Mouse (Mus musculus): Measurements from ENCODE around the gene Itsn1. TPM values are rescaled to one million over a fixed set of nuclear protein-coding genes. Genes with fewer than 3 reads are reported as not detected.
A peak's percentile ranks its signal among the peaks of the same experiment; 100 is the strongest.

Gene Itsn1
- polyA plus RNA-seq, 1 experiment, result 57.0 TPM

GRCm38 (mm10) chr16:91888368-91888767 lies 159.3 kb downstream of the Itsn1 start:
- H3K4me3 ChIP-seq (ENCODE audit: insufficient read depth, low read depth, low read length), result no peak overlapping the region
- 0 out of 2 replicates have a peak, but pooled peaks cover 3% of the 10 kb centered on the region for H3K4me1 ChIP-seq (ENCODE audit: control insufficient read depth, insufficient read depth, insufficient read length, low read length)
- no peak overlapping the region for H3K27ac ChIP-seq (replicated peaks; ENCODE audit: low read depth, low read length)

DNA sequence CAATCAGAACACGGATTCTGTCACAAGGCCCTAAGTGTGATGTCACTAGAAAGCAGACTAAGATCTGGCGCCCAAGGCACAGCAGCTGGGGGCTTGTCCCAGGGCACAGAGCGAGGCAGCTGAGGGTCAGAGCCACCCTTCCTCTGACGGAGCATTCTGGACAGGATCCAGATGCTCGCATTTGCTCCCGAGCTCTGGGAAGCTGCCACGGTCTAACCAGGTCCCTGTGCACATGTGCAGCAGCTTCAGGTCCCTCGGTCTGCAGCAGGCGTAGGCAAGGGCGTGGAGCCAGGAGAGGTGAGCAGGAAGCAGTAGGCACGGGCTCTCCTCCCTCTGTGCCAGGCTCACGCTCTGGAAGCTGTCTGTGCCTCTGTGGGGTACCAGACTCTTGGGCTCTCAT lies 160.8 kb downstream of the Itsn1 start:
- H3K4me3 ChIP-seq (ENCODE audit: insufficient read depth, low read depth, low read length), result no peak overlapping the region
- 0 out of 2 replicates have a peak, but pooled peaks cover 3% of the 10 kb centered on the region for H3K4me1 ChIP-seq (ENCODE audit: control insufficient read depth, insufficient read depth, insufficient read length, low read length)
- no peak overlapping the region for H3K27ac ChIP-seq (replicated peaks; ENCODE audit: low read depth, low read length)

DNA sequence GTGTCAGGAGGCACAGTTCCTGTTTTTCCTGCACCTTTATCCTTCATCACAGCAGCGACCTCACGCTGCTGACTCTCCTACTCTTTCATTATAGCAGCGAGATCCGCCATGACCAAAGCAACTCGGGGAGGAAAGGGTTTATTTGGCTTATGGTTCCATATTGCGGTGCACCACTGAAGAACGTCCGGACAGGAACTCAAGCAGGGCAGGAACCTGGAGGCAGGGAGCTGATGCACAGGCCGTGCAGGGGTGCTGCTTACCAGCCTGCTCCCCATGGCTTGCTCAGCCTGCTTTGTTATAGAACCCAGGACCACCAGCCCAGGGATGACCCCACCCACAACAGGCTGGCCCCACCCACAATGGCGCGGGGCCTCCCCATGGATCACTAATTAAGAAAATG lies 162.1 kb downstream of the Itsn1 start:
- Histone ChIP-seq H3K4me1 (ENCODE audit: control insufficient read depth, insufficient read depth, insufficient read length, low read length) (no peaks in the 10 kb centered on the region), H3K27ac (replicated peaks; ENCODE audit: low read depth, low read length) (no peak overlapping the region), H3K4me3 (ENCODE audit: insufficient read depth, low read depth, low read length) (no peak overlapping the region)

GRCm38 (mm10) chr16:91896426-91896830 lies 167.3 kb downstream of the Itsn1 start:
- Histone ChIP-seq H3K4me1 (ENCODE audit: control insufficient read depth, insufficient read depth, insufficient read length, low read length) (no peaks in the 10 kb centered on the region), H3K27ac (replicated peaks; ENCODE audit: low read depth, low read length) (no peak overlapping the region), H3K4me3 (ENCODE audit: insufficient read depth, low read depth, low read length) (no peak overlapping the region)

- Histone ChIP-seq H3K27ac (replicated peaks; ENCODE audit: low read depth, low read length) (no peak overlapping the region), H3K4me1 (ENCODE audit: control insufficient read depth, insufficient read depth, insufficient read length, low read length) (no peaks in the 10 kb centered on the region), H3K4me3 (ENCODE audit: insufficient read depth, low read depth, low read length) (no peak overlapping the region)
Observed at GRCm38 (mm10) chr16:91898850-91899848, 170.1 kb downstream of the Itsn1 start.

- Histone ChIP-seq H3K4me1 (ENCODE audit: control insufficient read depth, insufficient read depth, insufficient read length, low read length) (no peaks in the 10 kb centered on the region), H3K4me3 (ENCODE audit: insufficient read depth, low read depth, low read length) (no peak overlapping the region), H3K27ac (replicated peaks; ENCODE audit: low read depth, low read length) (no peak overlapping the region)
Observed at GRCm38 (mm10) chr16:91900274-91900673, 171.2 kb downstream of the Itsn1 start.

DNA sequence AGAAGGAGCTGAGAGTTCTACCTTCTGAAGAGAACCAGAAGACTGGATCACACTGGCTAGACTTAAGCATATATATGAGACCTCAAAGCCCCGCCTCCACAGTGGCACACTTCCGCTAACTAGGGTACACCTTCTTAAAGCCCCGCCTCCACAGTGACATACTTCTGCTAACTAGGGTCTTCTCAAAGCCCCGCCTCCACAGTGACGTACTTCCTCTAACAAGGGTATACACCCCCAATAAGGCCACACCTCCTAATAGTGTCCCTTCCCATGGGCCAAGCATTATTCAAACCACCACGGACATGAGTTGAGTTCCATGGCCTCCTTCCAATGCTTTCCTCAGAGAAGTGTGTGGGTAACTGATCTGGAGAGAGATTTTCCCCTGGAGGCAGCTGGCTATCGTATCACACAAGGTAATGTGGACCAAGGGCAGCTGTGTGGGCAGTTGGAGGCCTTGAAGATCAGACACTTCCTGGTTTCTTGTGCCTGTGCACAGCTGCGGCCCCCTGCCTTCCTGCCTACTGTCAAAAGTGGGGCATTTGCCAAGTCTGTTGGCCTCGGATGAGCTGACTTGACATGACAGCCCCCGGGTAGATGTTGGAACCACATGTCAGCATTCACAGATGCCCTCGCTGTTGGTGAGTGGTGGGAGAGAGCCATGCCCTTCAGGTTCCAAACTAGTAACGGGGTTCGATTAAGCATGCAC lies 174.9 kb downstream of the Itsn1 start:
- Histone ChIP-seq H3K4me1 (ENCODE audit: control insufficient read depth, insufficient read depth, insufficient read length, low read length) (no peaks in the 10 kb centered on the region), H3K4me3 (ENCODE audit: insufficient read depth, low read depth, low read length) (no peak overlapping the region), H3K27ac (replicated peaks; ENCODE audit: low read depth, low read length) (no peak overlapping the region)

GRCm38 (mm10) chr16:91905127-91905860 lies 176.2 kb downstream of the Itsn1 start:
- Histone ChIP-seq H3K4me3 (ENCODE audit: insufficient read depth, low read depth, low read length) (no peak overlapping the region), H3K27ac (replicated peaks; ENCODE audit: low read depth, low read length) (no peak overlapping the region), H3K4me1 (ENCODE audit: control insufficient read depth, insufficient read depth, insufficient read length, low read length) (no peaks in the 10 kb centered on the region)

GRCm38 (mm10) chr16:91905987-91906386 lies 176.9 kb downstream of the Itsn1 start:
- Histone ChIP-seq H3K27ac (replicated peaks; ENCODE audit: low read depth, low read length) (no peak overlapping the region), H3K4me3 (ENCODE audit: insufficient read depth, low read depth, low read length) (no peak overlapping the region), H3K4me1 (ENCODE audit: control insufficient read depth, insufficient read depth, insufficient read length, low read length) (no peaks in the 10 kb centered on the region)

DNA sequence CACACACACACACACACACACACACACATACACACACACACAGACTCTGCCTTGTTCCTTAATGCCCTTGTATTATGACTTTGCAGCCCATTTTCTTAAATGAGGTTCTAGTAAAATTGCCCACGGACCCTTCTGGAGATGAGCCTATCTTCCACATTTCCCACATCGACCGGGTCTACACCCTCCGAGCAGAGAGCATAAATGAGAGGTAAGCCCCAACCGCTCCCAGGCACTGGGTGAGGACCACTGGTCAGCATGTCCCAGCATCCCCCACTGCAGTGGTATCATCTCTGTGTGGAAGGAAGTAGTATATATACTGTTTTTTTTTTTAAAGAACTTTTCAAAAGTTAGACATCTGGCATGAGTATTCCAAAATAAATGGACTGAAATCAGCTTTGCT lies 177.6 kb downstream of the Itsn1 start:
- no peak overlapping the region for H3K4me3 ChIP-seq (ENCODE audit: insufficient read depth, low read depth, low read length)
- no peaks in the 10 kb centered on the region for H3K4me1 ChIP-seq (ENCODE audit: control insufficient read depth, insufficient read depth, insufficient read length, low read length)

DNA sequence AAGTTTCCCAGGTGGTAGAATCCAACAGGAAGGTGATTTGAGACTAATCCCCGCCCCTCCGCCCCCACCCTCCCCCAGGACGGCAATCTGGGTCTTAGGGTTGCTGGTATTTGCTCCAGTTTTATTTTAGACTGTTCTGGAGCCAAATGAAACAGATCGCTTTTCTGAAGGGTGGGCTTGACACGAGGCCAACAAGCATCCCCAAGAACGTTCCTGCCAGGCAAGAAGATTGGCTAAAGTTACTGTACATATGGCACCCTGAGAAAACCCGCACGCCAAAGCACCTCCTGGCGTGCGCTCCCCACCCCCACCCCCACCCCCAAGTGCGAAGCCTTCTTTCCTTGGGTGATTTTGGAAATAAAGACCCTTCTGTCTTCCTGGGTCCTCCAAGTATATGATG lies 178.1 kb downstream of the Itsn1 start:
- no peak overlapping the region for H3K4me3 ChIP-seq (ENCODE audit: insufficient read depth, low read depth, low read length)
- H3K27ac ChIP-seq (replicated peaks; ENCODE audit: low read depth, low read length), result no peak overlapping the region
- H3K4me1 ChIP-seq (ENCODE audit: control insufficient read depth, insufficient read depth, insufficient read length, low read length), result no peaks in the 10 kb centered on the region

More for the DNA sequence above, 177.6 kb downstream of the Itsn1 start:
- no peak overlapping the region for H3K27ac ChIP-seq (replicated peaks; ENCODE audit: low read depth, low read length)

- Histone ChIP-seq H3K4me3 (ENCODE audit: insufficient read depth, low read depth, low read length) (no peak overlapping the region), H3K27ac (replicated peaks; ENCODE audit: low read depth, low read length) (no peak overlapping the region), H3K4me1 (ENCODE audit: control insufficient read depth, insufficient read depth, insufficient read length, low read length) (no peaks in the 10 kb centered on the region)
Observed at GRCm38 (mm10) chr16:91909569-91910335, 180.7 kb downstream of the Itsn1 start.

DNA sequence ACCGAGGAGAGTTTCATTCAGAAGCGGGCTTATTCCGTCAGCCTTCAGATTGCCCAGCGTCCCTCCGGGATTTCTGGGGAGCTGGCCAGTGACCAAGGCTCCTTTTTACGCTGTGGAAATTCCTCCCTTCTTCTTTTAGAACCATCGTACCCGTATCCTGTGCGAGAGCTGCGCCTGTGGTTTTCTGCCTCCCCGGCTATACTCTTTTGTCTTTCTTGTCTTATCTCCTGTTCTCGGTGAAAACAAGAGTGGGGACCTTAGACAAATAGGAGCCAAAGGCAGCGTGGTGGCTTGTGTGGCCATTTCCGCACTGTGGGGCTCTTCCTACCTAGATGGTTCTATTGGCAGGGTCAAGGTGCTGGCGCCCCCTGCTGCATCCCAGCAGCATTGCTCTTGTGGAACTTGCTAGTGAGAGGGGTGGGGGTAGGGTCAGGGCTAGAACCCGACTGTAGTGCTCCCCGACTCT lies 188.6 kb downstream of the Itsn1 start:
- no peaks in the 10 kb centered on the region for H3K4me1 ChIP-seq (ENCODE audit: control insufficient read depth, insufficient read depth, insufficient read length, low read length)
- no peak overlapping the region for H3K27ac ChIP-seq (replicated peaks; ENCODE audit: low read depth, low read length)
- peak overlapping the region; percentile 55 for H3K4me3 ChIP-seq (ENCODE audit: insufficient read depth, low read depth, low read length)

DNA sequence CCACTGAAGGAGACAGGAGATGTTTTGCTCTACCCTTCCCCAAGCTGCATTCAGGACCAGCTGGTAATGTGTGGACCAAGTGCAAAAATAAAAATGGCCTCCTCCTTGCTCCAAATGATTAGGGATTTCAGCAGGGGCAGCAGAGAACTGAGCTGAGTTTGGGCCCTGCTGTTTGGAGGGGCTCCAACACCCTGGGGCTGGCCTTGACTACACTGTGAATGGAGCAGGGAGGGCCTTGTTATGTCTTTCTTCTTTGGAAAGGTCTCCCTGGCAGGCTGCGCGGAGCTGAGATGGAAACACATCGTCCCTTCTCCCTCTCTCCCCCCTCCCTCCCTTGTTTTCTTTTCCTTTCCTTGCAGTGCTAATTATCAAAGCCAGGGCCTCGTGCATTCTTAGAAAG lies 189.4 kb downstream of the Itsn1 start:
- Histone ChIP-seq H3K4me3 (ENCODE audit: insufficient read depth, low read depth, low read length) (no peak overlapping the region), H3K4me1 (ENCODE audit: control insufficient read depth, insufficient read depth, insufficient read length, low read length) (no peaks in the 10 kb centered on the region), H3K27ac (replicated peaks; ENCODE audit: low read depth, low read length) (no peak overlapping the region)
